ENCODE assay signal across 16 mouse cellular contexts in genomic region chr1:77629496-77630281, GRCm38 (mm10).
DNase-seq lines count a peak whose midpoint lies in the region; ATAC-seq lines count a peak whose summit lies in the region.
"Had no signal": no experiment of that assay in that cellular context is flagged by ENCODE, and none has a peak within 500 bp of the region (broad histone marks: within the 10 kb centered on the region; RNA-seq: fewer than 3 reads in every experiment).

No protein-coding gene starts in this region.

- peaks cover 21% of the 10 kb centered on the region for H3K4me1 ChIP-seq in forebrain, embryonic 12.5 days
- peaks cover 10% of the 10 kb centered on the region; the same call in 1 of the 2 replicates for H3K4me1 ChIP-seq in hindbrain, embryonic 14.5 days (replicated peaks; ENCODE audit: control insufficient read depth, insufficient read depth, low read length)
- peaks cover 17% of the 10 kb centered on the region for H3K4me1 ChIP-seq in midbrain, embryonic 15.5 days
- H3K4me1 ChIP-seq: intestine, embryonic 15.5 days had no signal

- H3K27ac ChIP-seq in forebrain, embryonic 12.5 days: peak overlapping the region; percentile 65
- peak overlapping the region; percentile 57; the same call in 1 of the 2 replicates for H3K27ac ChIP-seq in hindbrain, embryonic 14.5 days
- peak overlapping the region; percentile 45; the same call in 1 of the 2 replicates for H3K27ac ChIP-seq in midbrain, embryonic 15.5 days
- H3K27ac ChIP-seq: intestine, embryonic 15.5 days; stomach, postnatal 0 days had no signal

- WGBS in forebrain, embryonic 12.5 days: 8% methylated on average over 9 of the region's 9 CpGs
- WGBS in hindbrain, embryonic 14.5 days: 13% methylated on average over 9 of the region's 9 CpGs
- 12% methylated on average over 9 of the region's 9 CpGs for WGBS in midbrain, embryonic 15.5 days

- no peak overlapping the region for H3K4me3 ChIP-seq in forebrain, embryonic 12.5 days (replicated peaks)
- no peak overlapping the region for H3K4me3 ChIP-seq in hindbrain, embryonic 14.5 days (replicated peaks; ENCODE audit: low read length)
- H3K4me3 ChIP-seq in midbrain, embryonic 15.5 days: no peak overlapping the region
- H3K4me3 ChIP-seq: intestine, embryonic 15.5 days had no signal

- ATAC-seq in forebrain, embryonic 12.5 days (ENCODE audit: low FRiP score): peak; percentile 96
- ATAC-seq in hindbrain, embryonic 14.5 days (ENCODE audit: low FRiP score): peak; percentile 78; the same call in 1 of the 2 replicates
- ATAC-seq in midbrain, embryonic 15.5 days (replicated peaks): peak; percentile 87
- ATAC-seq: intestine, embryonic 15.5 days had no signal

- no peaks in the 10 kb centered on the region for H3K9me3 ChIP-seq in forebrain, embryonic 12.5 days
- no peaks in the 10 kb centered on the region for H3K9me3 ChIP-seq in hindbrain, embryonic 14.5 days (ENCODE audit: control insufficient read depth, low read length)
- no peaks in the 10 kb centered on the region for H3K9me3 ChIP-seq in midbrain, embryonic 15.5 days
- H3K9me3 ChIP-seq: intestine, embryonic 15.5 days had no signal

- H3K36me3 ChIP-seq in forebrain, embryonic 12.5 days (replicated peaks): no peaks in the 10 kb centered on the region
- H3K36me3 ChIP-seq in hindbrain, embryonic 14.5 days (replicated peaks; ENCODE audit: control insufficient read depth, insufficient read depth): no peaks in the 10 kb centered on the region
- no peaks in the 10 kb centered on the region for H3K36me3 ChIP-seq in midbrain, embryonic 15.5 days (replicated peaks)
- H3K36me3 ChIP-seq: intestine, embryonic 15.5 days had no signal

- no peak overlapping the region for H3K9ac ChIP-seq in forebrain, embryonic 12.5 days
- H3K9ac ChIP-seq in hindbrain, embryonic 14.5 days: no peak overlapping the region
- H3K9ac ChIP-seq in midbrain, embryonic 15.5 days: no peak overlapping the region
- H3K9ac ChIP-seq: intestine, embryonic 15.5 days had no signal

- peak; percentile 40 for DNase-seq in ZHBTc4 (ENCODE audit: low read depth, low spot score)
- DNase-seq in hindbrain, embryonic 14.5 days (ENCODE audit: low spot score): no peak
- no peak for DNase-seq in frontal cortex, postnatal 25 days (ENCODE audit: low spot score in 2 of 2)
- DNase-seq in lung, postnatal 4 days: no peak
- no peak for DNase-seq in heart, adult 11 months
- DNase-seq in layer of hippocampus, adult 9-11 months: no peak
- DNase-seq: cerebellum, adult 9-10 months; heart, postnatal 10 days; kidney, postnatal 4 days; layer of hippocampus, postnatal 36 days; spleen, adult 18-20 months; thymus, postnatal 36 days had no signal

- peak overlapping the region; percentile 27 for H3K4me2 ChIP-seq in forebrain, embryonic 12.5 days
- no peak overlapping the region for H3K4me2 ChIP-seq in hindbrain, embryonic 14.5 days (replicated peaks)
- no peak overlapping the region for H3K4me2 ChIP-seq in midbrain, embryonic 15.5 days
- H3K4me2 ChIP-seq: intestine, embryonic 15.5 days had no signal

- no peaks in the 10 kb centered on the region for H3K27me3 ChIP-seq in forebrain, embryonic 12.5 days
- H3K27me3 ChIP-seq in hindbrain, embryonic 14.5 days (ENCODE audit: control insufficient read depth, insufficient read depth, low read length): no peaks in the 10 kb centered on the region
- no peaks in the 10 kb centered on the region for H3K27me3 ChIP-seq in midbrain, embryonic 15.5 days (replicated peaks)
- H3K27me3 ChIP-seq: intestine, embryonic 15.5 days had no signal
